Mouse (Mus musculus) spleen, postnatal 10 days (tissue): ENCODE measurements around the gene Myo1g.
"Not testable (repeated sequence)": the region's sequence is repeated elsewhere in the genome, so short reads cannot be mapped to it uniquely, and the experiment has no call there.

Experiments
- DNase-seq, 2 experiments: peaks; one replicate each; pipeline ENCODE4 v3.0.0; 2021 to 2022; ENCODE audit warnings: low spot score in 2 of 2

The Myo1g gene

GRCm38 (mm10) chr11:6529961-6530360 lies 9.2 kb upstream of the Myo1g start:
- DNase-seq = no peak

GRCm38 (mm10) chr11:6528186-6529006 lies 7.6 kb upstream of the Myo1g start:
- DNase-seq = peak; percentile 99

GRCm38 (mm10) chr11:6527256-6528185 lies 6.8 kb upstream of the Myo1g start:
- DNase-seq = no peak

GRCm38 (mm10) chr11:6526526-6527255 lies 5.9 kb upstream of the Myo1g start:
- DNase-seq = not testable (repeated sequence)

GRCm38 (mm10) chr11:6525241-6525640 lies 4.5 kb upstream of the Myo1g start:
- no peak for DNase-seq

GRCm38 (mm10) chr11:6524880-6525238 lies 4.1 kb upstream of the Myo1g start:
- DNase-seq = no peak

GRCm38 (mm10) chr11:6524165-6524879 lies 3.6 kb upstream of the Myo1g start:
- DNase-seq = no peak

GRCm38 (mm10) chr11:6523662-6524088 lies 2.9 kb upstream of the Myo1g start:
- DNase-seq = no peak

- peak in 1 of 2 experiments; percentile 44 for DNase-seq
Observed at GRCm38 (mm10) chr11:6522782-6523525, 2.2 kb upstream of the Myo1g start.

GRCm38 (mm10) chr11:6519491-6520033 lies 1.2 kb downstream of the Myo1g start:
- peak in 1 of 2 experiments; percentile 63 for DNase-seq

GRCm38 (mm10) chr11:6514837-6515236 lies 5.9 kb downstream of the Myo1g start:
- DNase-seq = no peak

GRCm38 (mm10) chr11:6508269-6508876 lies 12.4 kb downstream of the Myo1g start:
- no peak for DNase-seq

- no peak for DNase-seq
Observed at GRCm38 (mm10) chr11:6506516-6506915, 14.2 kb downstream of the Myo1g start.

GRCm38 (mm10) chr11:6504689-6505088 lies 16.1 kb downstream of the Myo1g start:
- DNase-seq = no peak

- no peak for DNase-seq
Observed at GRCm38 (mm10) chr11:6504226-6504625, 16.5 kb downstream of the Myo1g start.

GRCm38 (mm10) chr11:6502506-6502905 lies 18.3 kb downstream of the Myo1g start:
- DNase-seq = no peak

- peak in 1 of 2 experiments; percentile 68 for DNase-seq
Observed at GRCm38 (mm10) chr11:6497311-6497948, 23.3 kb downstream of the Myo1g start.

- DNase-seq = peak; percentile 34 to 77
Observed at GRCm38 (mm10) chr11:6489691-6490503, 30.9 kb downstream of the Myo1g start.
